Mouse (Mus musculus) midbrain, embryonic 13.5 days (tissue): ENCODE measurements at regions not wholly inside any gene's neighbourhood (a gene's known extent, or its start where the extent isn't known, plus 50 kb on each side); places are given as distances from the start of the nearest gene placed in this dataset.

Experiments used
- ATAC-seq: fragments of 200-750 bp; cut with Nextera tagmentation; 2 replicates; pipeline ENCODE4 v1.8.0; 2017; ENCODE audit warnings: mild to moderate bottlenecking, moderate TSS enrichment, moderate library complexity
- H3K27ac ChIP-seq: fragments of 300-500 bp; sonication (generic); 2 replicates; pipeline ENCODE4 v1.5.1; 2015; ENCODE audit warnings: inconsistent platforms, mild to moderate bottlenecking, moderate library complexity
- H3K27me3 ChIP-seq: fragments of 300-500 bp; sonication (generic); 2 replicates; pipeline ENCODE4 v1.6.1; 2015; ENCODE audit warnings: mild to moderate bottlenecking, inconsistent platforms
- H3K36me3 ChIP-seq: fragments of 300-500 bp; sonication (generic); 2 replicates; pipeline ENCODE4 v1.6.1; 2015; ENCODE audit warnings: mild to moderate bottlenecking, inconsistent platforms
- H3K4me1 ChIP-seq: fragments of 300-500 bp; sonication (generic); replicated peaks from 2 replicates; pipeline ENCODE4 v1.6.1; 2015; ENCODE audit warnings: inconsistent platforms
- H3K4me2 ChIP-seq: fragments of 300-500 bp; sonication (generic); replicated peaks from 2 replicates; pipeline ENCODE4 v1.6.1; 2015; ENCODE audit warnings: moderate library complexity, mild to moderate bottlenecking, inconsistent platforms
- H3K4me3 ChIP-seq: fragments of 300-500 bp; sonication (generic); replicated peaks from 2 replicates; pipeline ENCODE4 v1.5.1; 2015; ENCODE audit warnings: mild to moderate bottlenecking, inconsistent platforms
- H3K9ac ChIP-seq: fragments of 300-500 bp; sonication (generic); replicated peaks from 2 replicates; pipeline ENCODE4 v1.6.1; 2015; ENCODE audit warnings: mild to moderate bottlenecking, inconsistent platforms
- H3K9me3 ChIP-seq: fragments of 300-500 bp; sonication (generic); 2 replicates; pipeline ENCODE4 v1.6.1; 2016; ENCODE audit warnings: mild to moderate bottlenecking, inconsistent platforms
- WGBS: fragments of 180-500 bp; shearing (Covaris S2); methylation state at CpG from one replicate; pipeline ENCODE4 v1.1.7; 2015; 5-methylcytosine and 5-hydroxymethylcytosine counted together

DNA sequence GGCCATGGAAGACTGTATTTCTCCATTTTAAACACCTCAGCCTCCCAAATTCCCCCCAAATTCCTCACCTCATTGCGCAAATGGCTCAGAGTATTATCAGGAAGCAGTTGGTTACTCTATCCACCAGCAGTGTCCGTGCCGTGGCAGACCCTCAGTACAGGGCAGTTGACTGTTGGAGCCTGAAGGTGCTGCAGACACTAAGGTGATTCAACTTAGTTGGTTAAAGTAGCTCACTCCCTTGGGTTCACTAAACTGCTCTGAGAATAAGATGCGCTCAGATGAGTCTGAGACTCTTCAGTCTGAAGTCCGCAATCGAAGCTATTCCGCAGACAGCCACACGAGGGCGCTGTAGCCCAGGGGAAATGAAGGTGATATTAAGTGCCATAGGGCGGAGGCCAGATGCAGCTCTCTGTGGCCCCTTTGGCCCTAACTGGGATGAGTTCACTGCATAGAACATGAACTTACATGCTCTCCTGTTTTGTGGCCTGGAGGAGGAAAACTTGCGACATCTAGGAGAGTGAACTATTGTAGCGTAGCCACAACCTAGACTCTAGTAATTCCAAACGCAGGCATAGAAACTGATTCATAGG, 62.9 kb downstream of the Amer3 start:
- H3K4me2 ChIP-seq = no peak overlapping the region
- H3K27ac ChIP-seq = no peak overlapping the region
- WGBS = 35% methylated on average over 13 of the region's 13 CpGs
- H3K36me3 ChIP-seq = no peaks in the 10 kb centered on the region
- H3K27me3 ChIP-seq = no peaks in the 10 kb centered on the region
- H3K4me3 ChIP-seq = no peak overlapping the region
- no peaks in the 10 kb centered on the region for H3K4me1 ChIP-seq
- H3K9ac ChIP-seq = no peak overlapping the region
- ATAC-seq = peak; percentile 69
- H3K9me3 ChIP-seq = no peaks in the 10 kb centered on the region

DNA sequence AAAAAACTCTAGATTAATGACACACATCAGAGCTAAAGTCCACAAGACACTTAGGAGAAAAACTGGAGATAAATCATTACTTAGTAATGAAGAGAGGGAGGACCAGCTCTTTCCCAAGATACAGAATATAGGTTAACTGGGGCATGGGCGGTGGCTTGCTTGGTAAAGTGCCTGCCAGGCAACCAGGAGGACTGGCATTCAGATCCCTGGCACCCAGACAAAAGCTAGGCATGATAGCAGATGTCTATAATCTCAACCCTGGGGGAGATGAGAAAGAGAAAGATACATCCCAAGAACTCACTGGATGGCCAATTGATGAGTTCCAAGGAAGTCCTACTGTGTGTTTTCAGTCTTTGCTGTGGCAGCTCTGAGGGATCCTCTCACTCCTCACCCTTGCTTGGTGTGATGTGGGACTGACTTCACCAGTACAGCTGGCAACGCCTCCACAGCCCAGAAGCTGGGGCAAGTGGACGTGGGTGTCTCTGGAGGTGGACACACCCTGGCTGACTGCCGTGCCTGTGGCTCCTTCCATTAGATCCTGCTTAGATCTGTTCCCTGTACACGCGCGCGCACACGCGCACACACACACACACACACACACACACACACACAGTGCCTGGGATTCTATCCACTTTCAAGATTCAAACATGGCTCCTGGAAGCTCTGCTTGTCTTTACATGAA, 74.6 kb downstream of the Amer3 start:
- Histone ChIP-seq H3K9me3 (0 out of 2 replicates have a peak, but pooled peaks cover 2% of the 10 kb centered on the region), H3K4me1 (no peaks in the 10 kb centered on the region), H3K9ac (no peak overlapping the region), H3K4me2 (no peak overlapping the region), H3K27me3 (0 out of 2 replicates have a peak, but pooled peaks cover 3% of the 10 kb centered on the region), H3K4me3 (no peak overlapping the region), H3K27ac (no peak overlapping the region), H3K36me3 (no peaks in the 10 kb centered on the region)
- WGBS = 94% methylated on average over 10 of the region's 10 CpGs
- no peak for ATAC-seq

DNA sequence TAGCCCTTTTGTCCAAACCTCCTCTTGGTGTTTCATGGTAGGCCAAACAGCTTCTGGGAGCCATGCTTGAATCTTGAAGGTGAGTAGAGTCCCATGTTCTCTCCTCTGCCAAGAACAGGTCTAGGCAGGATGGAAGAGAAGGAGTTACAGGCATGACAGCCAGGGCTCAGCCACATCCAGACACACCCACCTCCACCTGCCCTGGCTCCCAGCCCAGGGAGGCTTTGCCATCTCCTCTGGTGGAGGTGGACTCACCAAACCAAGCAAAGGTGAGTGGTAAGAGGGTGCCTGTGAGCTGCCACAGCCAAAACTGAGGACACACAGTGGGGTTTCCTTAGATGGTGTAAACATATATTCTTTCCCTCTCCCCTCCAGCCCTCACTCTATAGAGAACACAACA, 78.0 kb downstream of the Amer3 start:
- Histone ChIP-seq H3K9ac (no peak overlapping the region), H3K9me3 (0 out of 2 replicates have a peak, but pooled peaks cover 2% of the 10 kb centered on the region), H3K27ac (no peak overlapping the region), H3K4me2 (no peak overlapping the region), H3K4me3 (no peak overlapping the region), H3K4me1 (no peaks in the 10 kb centered on the region), H3K36me3 (no peaks in the 10 kb centered on the region), H3K27me3 (0 out of 2 replicates have a peak, but pooled peaks cover 3% of the 10 kb centered on the region)
- no peak for ATAC-seq

DNA sequence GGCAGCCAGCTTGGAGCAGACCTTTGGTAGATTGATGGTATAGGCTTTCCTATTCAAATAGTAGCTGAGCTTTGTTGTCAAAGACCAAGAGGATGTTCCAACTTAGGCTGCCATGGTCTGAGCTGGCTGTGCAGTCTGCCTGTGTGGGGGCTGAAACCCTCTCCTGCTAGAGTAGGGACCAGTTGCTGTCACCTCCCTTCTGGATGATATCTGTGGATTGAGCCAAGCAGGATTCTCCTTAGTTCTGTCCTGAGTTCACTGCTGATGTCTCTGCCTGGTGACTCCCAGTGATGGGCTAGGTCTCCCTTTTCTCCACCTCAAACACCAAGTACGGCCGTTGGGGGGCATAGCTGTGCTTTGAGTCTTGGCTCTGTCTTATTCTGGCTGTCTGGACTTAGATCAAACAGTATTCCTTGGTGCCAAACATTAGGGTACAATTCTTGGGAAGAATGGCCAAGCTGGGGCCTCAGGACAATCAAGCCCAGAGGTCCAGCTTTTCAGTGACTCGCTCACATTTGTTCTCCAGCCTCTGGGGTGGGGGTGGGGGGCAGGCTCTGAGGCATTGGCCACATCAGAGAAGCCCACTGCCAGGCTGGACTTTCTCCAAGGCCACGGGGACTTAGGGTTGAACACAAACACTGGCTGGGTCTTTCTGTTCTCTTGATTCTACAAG, 84.6 kb downstream of the Amer3 start:
- WGBS = 67% methylated on average over 4 of the region's 4 CpGs
- no peaks in the 10 kb centered on the region for H3K36me3 ChIP-seq
- H3K4me2 ChIP-seq = peak overlapping the region; percentile 32
- H3K4me1 ChIP-seq = peaks cover 34% of the 10 kb centered on the region
- H3K27me3 ChIP-seq = no peaks in the 10 kb centered on the region
- H3K9ac ChIP-seq = no peak overlapping the region
- H3K9me3 ChIP-seq = no peaks in the 10 kb centered on the region
- no peak overlapping the region for H3K4me3 ChIP-seq
- ATAC-seq = no peak
- H3K27ac ChIP-seq = peak overlapping the region; percentile 87

DNA sequence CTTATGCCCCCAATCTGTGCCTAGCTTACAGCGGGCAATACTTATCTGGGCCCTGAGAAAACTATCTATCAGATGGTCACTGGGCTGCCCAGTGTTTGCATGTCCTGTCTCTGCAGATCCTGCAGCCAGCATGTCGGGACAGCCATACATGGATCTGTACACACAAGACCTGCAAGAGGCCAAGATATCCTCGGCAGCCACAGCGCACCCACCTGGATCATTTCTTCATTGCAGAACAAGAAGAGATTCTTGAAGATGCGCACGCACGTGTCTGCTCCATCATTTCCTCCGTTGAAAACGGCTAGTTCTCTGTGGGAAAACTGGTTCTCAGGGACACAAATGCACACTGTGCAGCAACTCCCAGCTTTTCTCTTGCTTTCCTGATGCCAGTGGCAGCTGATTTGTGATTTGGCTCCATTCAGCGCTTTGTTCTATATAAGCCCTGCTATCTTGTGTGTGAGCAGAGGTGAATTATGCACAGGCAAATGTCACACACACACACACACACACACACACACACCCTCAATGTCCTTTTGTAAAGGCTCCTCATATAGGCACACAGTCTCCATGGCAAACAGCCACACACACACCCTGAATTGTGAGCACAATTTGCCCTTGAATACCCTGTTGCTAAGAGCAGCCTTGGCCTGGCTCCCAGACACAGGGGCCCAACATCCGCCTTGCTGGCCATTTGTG, 85.5 kb downstream of the Amer3 start:
- Histone ChIP-seq H3K27ac (peak overlapping the region; percentile 87), H3K27me3 (no peaks in the 10 kb centered on the region), H3K9ac (0 out of 2 replicates have a peak overlapping the region, but pooled peaks have one; percentile 7), H3K9me3 (no peaks in the 10 kb centered on the region), H3K36me3 (no peaks in the 10 kb centered on the region), H3K4me2 (peak overlapping the region; percentile 32), H3K4me3 (no peak overlapping the region), H3K4me1 (peaks cover 34% of the 10 kb centered on the region)
- WGBS = 49% methylated on average over 11 of the region's 11 CpGs
- ATAC-seq = peak; percentile 78

DNA sequence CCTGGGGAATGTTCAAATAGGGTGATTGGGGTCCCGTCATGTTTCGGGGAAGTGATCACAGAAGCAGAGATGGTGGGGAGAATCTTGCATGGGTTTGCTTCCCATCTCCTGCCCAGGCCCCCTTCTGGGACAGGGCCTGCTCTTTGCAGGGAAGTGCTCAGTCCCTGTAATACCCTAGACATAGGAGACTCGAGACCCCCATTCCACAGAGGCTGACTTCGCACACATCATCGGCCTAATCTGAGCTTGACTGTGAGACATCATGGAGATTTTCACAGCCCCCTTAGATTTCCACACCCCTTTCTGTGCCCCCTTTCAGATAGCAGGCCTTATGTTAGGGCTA, 86.0 kb downstream of the Amer3 start:
- ATAC-seq = peak; percentile 51
- H3K9ac ChIP-seq = 0 out of 2 replicates have a peak overlapping the region, but pooled peaks have one; percentile 7
- H3K27me3 ChIP-seq = no peaks in the 10 kb centered on the region
- no peak overlapping the region for H3K4me2 ChIP-seq
- H3K27ac ChIP-seq = peak overlapping the region; percentile 87
- H3K4me3 ChIP-seq = no peak overlapping the region
- no peaks in the 10 kb centered on the region for H3K36me3 ChIP-seq
- H3K9me3 ChIP-seq = no peaks in the 10 kb centered on the region
- 46% methylated on average over 5 of the region's 5 CpGs for WGBS
- peaks cover 34% of the 10 kb centered on the region for H3K4me1 ChIP-seq

DNA sequence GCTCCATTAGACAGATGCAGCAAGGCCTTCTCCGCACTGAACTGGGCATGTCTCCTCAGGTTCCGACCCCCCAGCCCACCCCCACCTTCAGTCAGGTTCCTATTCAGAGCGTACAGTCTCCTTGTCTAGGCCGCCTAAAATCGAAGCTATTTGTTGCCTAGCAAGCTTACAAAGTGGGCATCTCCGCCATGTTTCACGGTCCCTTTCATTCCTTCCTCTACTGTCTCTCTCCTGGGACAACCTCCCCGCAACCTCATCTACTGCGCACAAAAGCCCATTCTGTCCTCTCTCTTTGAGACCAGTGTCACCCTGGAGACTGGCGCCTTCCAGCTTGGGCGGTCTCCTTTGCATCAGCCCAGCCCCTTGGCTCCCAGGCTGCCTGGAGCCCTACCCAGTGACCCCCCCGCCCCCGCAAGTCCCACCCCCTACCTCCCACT, 86.8 kb downstream of the Amer3 start:
- ATAC-seq = peak; percentile 83
- no peak overlapping the region for H3K9ac ChIP-seq
- no peaks in the 10 kb centered on the region for H3K9me3 ChIP-seq
- no peaks in the 10 kb centered on the region for H3K36me3 ChIP-seq
- H3K27me3 ChIP-seq = no peaks in the 10 kb centered on the region
- H3K27ac ChIP-seq = peak overlapping the region; percentile 87
- H3K4me2 ChIP-seq = no peak overlapping the region
- WGBS = 29% methylated on average over 13 of the region's 13 CpGs
- no peak overlapping the region for H3K4me3 ChIP-seq
- peaks cover 34% of the 10 kb centered on the region for H3K4me1 ChIP-seq

DNA sequence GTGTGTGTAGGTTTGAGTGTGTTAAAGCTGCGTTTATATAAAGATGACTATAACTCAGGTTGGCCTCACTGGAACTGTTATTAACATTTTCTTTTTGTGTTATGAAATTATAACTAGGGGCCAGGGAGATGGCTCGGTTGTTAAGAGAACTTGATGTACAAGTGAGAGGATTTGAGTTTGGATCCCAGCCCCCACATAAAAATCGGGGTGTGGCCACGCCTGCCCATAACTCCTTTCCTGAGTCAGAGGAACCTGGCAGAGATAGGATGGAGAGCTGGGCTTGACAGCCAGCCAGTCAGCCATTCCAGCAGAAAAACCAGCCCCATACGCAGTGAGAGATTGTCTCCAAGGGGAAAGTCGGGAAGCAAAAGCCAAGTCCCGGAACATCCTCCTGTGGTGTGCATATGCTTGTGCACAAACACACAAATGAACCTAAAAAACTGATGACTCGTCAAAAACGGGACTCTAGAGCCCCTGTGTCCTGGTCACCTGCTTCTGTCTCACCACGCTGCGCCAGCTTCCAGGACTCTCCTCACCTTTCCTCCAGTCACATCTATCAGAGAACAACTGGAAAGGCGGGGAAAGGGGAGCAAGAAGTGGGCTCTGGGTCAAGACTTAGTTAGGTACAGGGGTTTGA, 97.8 kb downstream of the Amer3 start:
- no peaks in the 10 kb centered on the region for H3K36me3 ChIP-seq
- H3K9ac ChIP-seq = no peak overlapping the region; the same call in 1 of the 2 replicates
- no peak for ATAC-seq
- peaks cover 20% of the 10 kb centered on the region for H3K4me1 ChIP-seq
- peak overlapping the region; percentile 90 for H3K4me2 ChIP-seq
- H3K27me3 ChIP-seq = peaks cover 55% of the 10 kb centered on the region
- no peak overlapping the region for H3K27ac ChIP-seq
- 55% methylated on average over 12 of the region's 12 CpGs for WGBS
- H3K9me3 ChIP-seq = no peaks in the 10 kb centered on the region
- H3K4me3 ChIP-seq = peak overlapping the region; percentile 50

DNA sequence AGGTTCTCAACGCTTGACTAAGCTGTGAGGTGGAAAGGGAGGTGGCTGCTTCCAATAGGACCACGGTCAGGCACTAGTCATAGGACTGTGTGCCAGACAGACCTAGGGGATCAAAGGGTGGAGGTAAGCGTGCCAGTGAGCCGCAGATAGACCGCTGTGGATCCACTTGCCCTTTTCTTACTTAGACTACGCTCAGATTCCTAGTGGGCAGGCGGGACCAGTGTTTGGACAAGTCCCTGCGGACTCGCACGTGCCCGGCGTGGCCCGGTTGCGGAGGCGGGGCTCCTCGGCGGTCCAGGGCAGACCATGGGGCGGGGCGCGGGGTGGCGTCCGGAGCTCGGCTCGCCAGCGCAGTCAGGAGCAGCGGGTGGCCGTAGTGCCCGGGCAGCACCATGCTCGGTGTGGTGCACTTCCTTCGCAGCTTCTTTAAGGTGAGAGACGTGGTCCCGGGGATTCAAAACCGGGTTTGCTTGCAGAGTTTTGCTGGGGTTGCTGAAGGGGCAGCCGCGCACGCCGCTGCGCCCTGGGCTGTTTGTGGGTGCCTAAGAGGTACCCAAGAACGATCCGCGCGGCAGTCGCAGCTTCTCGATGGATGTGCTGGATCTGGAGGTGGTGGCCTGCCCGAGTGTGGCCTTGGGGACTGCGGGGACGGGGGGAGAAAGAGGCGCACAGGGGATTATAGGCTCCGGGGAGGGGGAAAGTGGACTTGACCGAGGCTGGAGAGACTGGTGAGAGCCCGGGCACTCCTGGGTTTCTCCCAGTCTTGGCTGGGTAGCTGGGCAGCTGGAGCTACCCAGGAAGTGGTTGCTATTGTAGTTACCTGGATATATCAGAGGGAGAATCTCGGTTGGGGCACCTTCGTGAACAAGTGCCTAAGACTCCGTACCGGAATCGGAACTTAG, 98.6 kb downstream of the Amer3 start:
- peak overlapping the region; percentile 50 for H3K4me3 ChIP-seq
- peaks cover 55% of the 10 kb centered on the region for H3K27me3 ChIP-seq
- peak overlapping the region; percentile 71 for H3K9ac ChIP-seq
- no peaks in the 10 kb centered on the region for H3K36me3 ChIP-seq
- H3K27ac ChIP-seq = no peak overlapping the region
- H3K4me2 ChIP-seq = peak overlapping the region; percentile 90
- peaks cover 20% of the 10 kb centered on the region for H3K4me1 ChIP-seq
- ATAC-seq = peak; percentile 74
- H3K9me3 ChIP-seq = no peaks in the 10 kb centered on the region
- under 1% methylated on average over 56 of the region's 56 CpGs for WGBS

DNA sequence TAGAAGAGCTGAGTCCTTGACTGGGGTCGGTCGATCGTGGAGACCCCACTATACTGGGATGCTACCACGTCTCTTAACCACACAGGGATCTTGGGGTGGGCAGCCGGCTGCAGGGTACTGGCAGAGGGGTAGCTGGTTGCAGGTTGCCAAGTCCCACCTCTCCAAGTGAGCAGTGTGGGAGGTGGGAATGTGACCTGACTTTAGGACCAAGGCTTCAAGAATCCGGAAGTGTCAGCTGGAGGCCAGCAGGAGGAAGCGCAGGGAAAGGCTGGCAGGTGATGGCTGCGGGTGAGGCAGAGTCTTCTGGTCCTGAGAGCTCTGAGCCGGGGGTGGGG, 99.2 kb downstream of the Amer3 start:
- peaks cover 55% of the 10 kb centered on the region for H3K27me3 ChIP-seq
- peak overlapping the region; percentile 90 for H3K4me2 ChIP-seq
- H3K9ac ChIP-seq = peak overlapping the region; percentile 71
- H3K4me1 ChIP-seq = peaks cover 20% of the 10 kb centered on the region
- no peaks in the 10 kb centered on the region for H3K36me3 ChIP-seq
- H3K4me3 ChIP-seq = peak overlapping the region; percentile 50
- peak; percentile 58 for ATAC-seq
- 2% methylated on average over 9 of the region's 9 CpGs for WGBS
- no peak overlapping the region for H3K27ac ChIP-seq
- H3K9me3 ChIP-seq = no peaks in the 10 kb centered on the region

DNA sequence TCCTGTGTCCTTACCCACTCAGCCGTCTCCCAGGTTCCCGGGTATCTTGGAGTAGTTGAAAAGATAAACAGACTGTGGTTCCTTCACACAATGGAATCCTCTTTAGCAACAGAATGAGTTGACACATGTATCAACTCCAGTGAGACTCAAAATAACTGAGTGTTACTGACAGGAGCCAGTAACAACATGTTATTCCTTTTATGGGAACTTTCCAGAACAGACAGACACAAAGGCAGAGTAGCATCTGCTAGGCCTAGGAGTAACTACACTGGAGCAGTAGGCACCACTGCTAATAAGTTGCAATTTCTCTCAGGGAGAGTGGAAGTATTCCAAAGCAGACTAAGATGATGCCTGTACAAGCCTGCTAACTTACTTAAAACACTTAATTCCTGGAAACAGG, 107.1 kb downstream of the Amer3 start:
- ATAC-seq = no peak
- H3K9ac ChIP-seq = no peak overlapping the region
- no peak overlapping the region for H3K4me3 ChIP-seq
- H3K9me3 ChIP-seq = no peaks in the 10 kb centered on the region
- no peaks in the 10 kb centered on the region for H3K36me3 ChIP-seq
- H3K27ac ChIP-seq = no peak overlapping the region
- no peak overlapping the region for H3K4me2 ChIP-seq
- H3K27me3 ChIP-seq = no peaks in the 10 kb centered on the region
- no peaks in the 10 kb centered on the region for H3K4me1 ChIP-seq
- 66% methylated on average over 2 of the region's 2 CpGs for WGBS
